Mouse (Mus musculus) activated CD4-positive, CD25-positive, alpha-beta regulatory T cell, adult 9 weeks (primary cell): ENCODE measurements around the gene Cry2. TPM values are rescaled to one million over a fixed set of nuclear protein-coding genes. Genes with fewer than 3 reads are reported as not detected.

ENCODE experiments used
- polyA plus RNA-seq: library from polyadenylated mRNA; unstranded; fragments of 100-300 nt; shearing (Covaris generic); gene quantifications from one replicate; pipeline ENCODE4 v1.2.1, GENCODE M21; 2017

Cry2 gene
- polyA plus RNA-seq: 12.7 TPM

DNA sequence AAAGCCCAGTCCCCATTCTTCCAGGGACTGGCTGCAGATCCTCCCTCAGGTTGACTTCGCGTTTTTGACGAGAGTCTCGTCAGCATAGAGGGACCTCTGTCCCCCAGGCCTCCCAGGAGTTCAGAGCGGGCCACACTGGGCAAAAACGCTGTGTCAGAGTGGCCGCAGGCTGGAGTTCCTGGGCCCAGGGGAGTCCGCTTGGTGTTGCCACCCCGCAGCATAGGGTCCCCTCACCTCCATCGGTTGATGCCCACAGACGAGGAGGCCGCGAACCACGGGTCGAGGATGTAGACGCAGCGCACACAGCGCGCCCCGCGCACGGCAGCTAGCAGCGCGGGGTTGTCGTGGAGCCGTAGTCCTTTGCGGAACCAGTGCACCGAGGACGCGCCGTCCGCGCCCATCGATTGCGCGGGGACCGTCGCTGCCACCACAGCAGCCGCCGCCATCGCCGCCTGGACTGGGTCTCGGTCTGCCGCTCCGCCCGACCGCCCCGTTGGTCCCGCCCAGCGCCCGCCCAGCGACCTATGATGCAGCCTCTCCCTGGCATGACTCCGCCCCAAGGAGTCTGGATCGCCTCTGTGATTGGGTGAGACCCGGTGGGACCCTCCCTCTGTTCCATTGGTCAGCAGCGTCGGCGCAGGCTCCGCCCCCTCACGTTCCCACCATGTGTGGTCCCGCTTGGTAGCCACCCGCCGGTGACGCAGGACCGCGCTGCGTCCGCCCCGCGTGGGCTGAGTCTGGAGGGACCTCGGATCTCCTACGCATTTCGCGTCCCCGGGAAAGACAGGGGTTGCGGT is at the start of gene Cry2:
TSS of gene Cry2 (minus strand) at position 466 of the 797 bp plus-strand sequence.

DNA sequence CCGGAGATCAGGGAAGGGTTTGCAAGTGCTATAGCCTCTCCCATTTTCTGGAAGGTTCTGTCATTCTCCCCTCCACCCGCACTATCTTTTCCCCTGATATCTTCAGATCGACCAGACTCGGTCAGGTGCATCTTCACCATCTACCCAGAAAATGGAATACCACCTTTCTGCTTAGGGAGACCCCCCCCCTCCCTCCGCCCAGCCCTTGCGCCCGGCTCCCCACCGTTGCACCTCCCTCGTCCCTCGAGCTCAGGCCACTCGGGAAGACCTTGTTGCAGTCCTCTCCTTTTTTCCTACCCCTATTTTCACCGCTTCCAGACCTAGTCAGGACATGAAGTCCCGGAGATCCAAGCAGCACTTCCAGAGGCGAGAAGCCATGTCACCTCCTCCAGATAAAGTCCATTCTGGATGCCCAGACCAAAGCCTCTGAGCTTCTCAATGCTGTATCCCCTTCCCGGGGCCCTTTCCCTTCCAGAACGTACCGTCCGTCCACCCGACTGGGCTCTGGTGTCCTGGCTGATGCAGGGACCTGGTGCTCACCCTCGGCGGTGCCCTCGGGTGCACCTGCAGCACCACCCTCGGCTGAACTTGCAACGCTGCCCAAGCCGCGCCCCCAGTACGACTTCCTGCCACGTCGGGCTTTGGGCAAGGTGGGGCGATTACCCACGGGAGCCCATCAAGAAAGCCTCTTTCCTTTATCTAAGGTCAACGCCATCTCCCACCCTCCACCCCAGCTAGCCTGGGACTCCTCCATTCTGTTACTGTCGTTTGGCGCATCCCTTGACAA is 26.3 kb upstream of the Cry2 start, which contains the start of gene Slc35c1:
TSS of gene Slc35c1 (minus strand) at position 618 of the 787 bp plus-strand sequence.

DNA sequence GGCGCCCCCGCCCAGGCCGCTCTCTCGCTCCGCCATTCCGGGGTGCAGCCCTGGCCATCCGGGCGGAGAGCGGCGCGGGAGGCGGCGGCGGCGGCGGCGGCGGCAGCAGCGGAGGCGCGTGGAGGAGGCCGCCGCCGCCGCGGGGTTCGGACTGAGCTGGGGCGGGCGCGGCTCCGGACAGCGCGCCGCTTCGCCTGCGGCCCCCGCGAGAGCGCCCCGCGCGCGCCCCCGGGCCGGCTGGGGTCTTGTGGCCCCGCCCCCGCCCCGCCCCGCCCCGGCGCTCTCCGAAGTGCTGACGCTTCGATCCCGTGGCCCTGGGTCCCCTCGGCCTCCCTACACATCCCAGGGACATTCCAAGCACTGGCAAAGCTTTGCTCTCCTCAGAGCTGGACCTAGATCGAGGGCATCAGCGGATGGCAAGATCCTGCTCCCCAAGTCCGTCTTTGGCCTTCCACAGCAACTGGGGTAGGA is 32.7 kb downstream of the Cry2 start, which contains the start of gene Mapk8ip1:
TSS of gene Mapk8ip1 (minus strand) at position 173 of the 471 bp plus-strand sequence.

DNA sequence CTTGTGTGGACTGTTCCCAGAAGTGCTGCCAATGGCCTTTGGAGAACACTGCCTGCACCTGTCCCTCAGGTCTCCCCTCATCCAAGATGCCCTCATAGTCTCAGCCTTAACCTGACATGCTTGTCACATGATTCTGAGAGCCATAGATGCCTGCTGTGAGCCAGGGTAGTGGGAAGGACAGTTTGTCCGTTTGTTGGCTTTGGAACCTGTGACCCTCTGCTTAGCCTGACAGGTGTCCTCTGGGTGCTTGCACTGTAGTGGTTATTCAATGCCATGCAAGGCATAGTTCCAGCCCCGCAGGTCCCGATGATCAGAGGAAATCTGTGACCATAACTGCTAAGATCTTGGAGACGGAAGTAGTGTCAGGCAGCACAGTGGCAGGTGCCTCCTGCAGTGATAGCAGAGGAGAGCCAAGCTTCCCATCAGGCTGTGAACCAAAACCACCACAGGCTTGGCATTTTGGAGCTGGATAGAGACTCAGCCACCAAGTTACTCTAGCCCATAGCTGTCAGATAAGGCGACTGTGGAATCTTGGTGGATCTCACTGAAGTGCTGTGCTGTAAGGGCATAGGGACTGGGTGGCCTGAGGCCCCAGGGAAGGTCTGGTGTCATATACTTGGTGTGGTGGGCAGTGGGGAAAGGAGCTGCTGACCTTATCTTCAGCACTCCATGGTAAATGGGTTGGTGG is 51.8 kb downstream of the Cry2 start, which contains the start of gene 1700029I15Rik:
TSS of gene 1700029I15Rik (plus strand) at position 638 of the 688 bp plus-strand sequence.

DNA sequence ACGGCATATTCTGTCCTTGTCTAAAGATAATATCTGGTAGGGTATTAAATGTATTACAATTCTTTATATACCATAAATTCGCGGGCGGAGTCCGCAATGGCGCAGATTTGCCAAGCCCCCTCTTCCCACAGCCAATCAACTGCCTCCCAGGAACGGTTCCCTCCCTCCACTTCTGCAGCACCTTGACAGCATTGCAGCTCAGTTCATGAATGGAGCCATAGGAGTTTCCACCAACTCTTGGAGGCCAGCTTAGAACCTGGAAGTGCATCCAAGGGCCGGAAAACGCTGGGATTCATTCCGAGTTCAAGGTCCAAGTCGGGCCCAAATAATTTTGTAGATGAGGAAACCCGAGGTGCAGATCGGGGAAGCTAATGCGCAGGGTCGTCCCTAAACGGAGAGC is 59.3 kb downstream of the Cry2 start, which contains the start of the genes Pex16 and Large2:
TSS of gene Pex16 (plus strand) at position 163 of the 400 bp plus-strand sequence.
TSS of gene Large2 (minus strand) at position 356 of the 400 bp plus-strand sequence.

Other genes with a start within 250 kb of the Cry2 start
- 62.3 TPM for gene Pex16, start 59.4 kb downstream of the Cry2 start, polyA plus RNA-seq
- 0.55 TPM for gene Large2, start 59.2 kb downstream of the Cry2 start, polyA plus RNA-seq
- gene 1700029I15Rik, start 51.5 kb downstream of the Cry2 start, polyA plus RNA-seq: 12.1 TPM
- 1.3 TPM for gene Mapk8ip1, start 32.8 kb downstream of the Cry2 start, polyA plus RNA-seq
- gene Slc35c1, start 26.5 kb upstream of the Cry2 start, polyA plus RNA-seq: 86.3 TPM
- gene Chst1, start 165.7 kb upstream of the Cry2 start, polyA plus RNA-seq: not detected